Mouse (Mus musculus): ENCODE results near the gene Olfr1315-ps1. TPM values are rescaled to one million over a fixed set of nuclear protein-coding genes. Genes with fewer than 3 reads are reported as not detected.

The Olfr1315-ps1 gene
- polyA plus RNA-seq (2015; fragmentation: Nextera tagmentation; extraction: Ambion mirVana), result not detected in 2 replicates

GRCm38 (mm10) chr2:112115340-112115739 lies at the start of gene Olfr1315-ps1:
Gene Olfr1315-ps1 (minus strand): TSS chr2:112115440.
- Histone ChIP-seq H3K9ac (ENCODE audit: low read depth, low read length) (no peak within 1 kb of the TSS), H3K4me2 (ENCODE audit: low read length) (no peak within 1 kb of the TSS), H3K36me3 (ENCODE audit: insufficient read depth, low read length) (no peaks in the 10 kb centered on the region), H3K9me3 (replicated peaks; ENCODE audit: low read length) (no peaks in the 10 kb centered on the region), H3K4me3 (replicated peaks; ENCODE audit: low read depth, low read length) (no peak within 1 kb of the TSS), H3K4me1 (replicated peaks; ENCODE audit: insufficient read depth, low read length) (no peaks in the 10 kb centered on the region), H3K27me3 (ENCODE audit: insufficient read depth, low read length) (no peaks in the 10 kb centered on the region), H3K27ac (no peak within 1 kb of the TSS)
- DNase-seq (ENCODE audit: low spot score) (no peak), ATAC-seq (replicated peaks; ENCODE audit: low FRiP score, low read depth) (no peak)
- 78% methylated on average over 1 of the region's 1 CpGs for WGBS
- no peak for TF ChIP-seq CTCF (IDR thresholded peaks at IDR 0.05; ENCODE audit: low read depth)

GRCm38 (mm10) chr2:112153898-112154297 lies 38.7 kb upstream of the Olfr1315-ps1 start, which contains the start of gene Olfr1318:
Gene Olfr1318 (plus strand): TSS chr2:112154198.
- no peak for TF ChIP-seq CTCF (IDR thresholded peaks at IDR 0.05; ENCODE audit: low read depth)

GRCm38 (mm10) chr2:112140029-112140428 lies 24.8 kb upstream of the Olfr1315-ps1 start, which contains the start of gene Olfr1317:
Gene Olfr1317 (plus strand): TSS chr2:112140329.
- no peak for DNase-seq (ENCODE audit: low spot score)
- no peak for TF ChIP-seq CTCF (IDR thresholded peaks at IDR 0.05; ENCODE audit: low read depth)
- 77% methylated on average over 2 of the region's 2 CpGs for WGBS

More at GRCm38 (mm10) chr2:112153898-112154297, 38.7 kb upstream of the Olfr1315-ps1 start, which contains the start of gene Olfr1318:
- Histone ChIP-seq H3K27me3 (ENCODE audit: insufficient read depth, low read length) (no peaks in the 10 kb centered on the region), H3K4me3 (replicated peaks; ENCODE audit: low read depth, low read length) (no peak within 1 kb of the TSS), H3K36me3 (ENCODE audit: insufficient read depth, low read length) (no peaks in the 10 kb centered on the region), H3K9ac (ENCODE audit: low read depth, low read length) (no peak within 1 kb of the TSS), H3K27ac (no peak within 1 kb of the TSS), H3K4me1 (replicated peaks; ENCODE audit: insufficient read depth, low read length) (no peaks in the 10 kb centered on the region), H3K9me3 (replicated peaks; ENCODE audit: low read length) (no peaks in the 10 kb centered on the region), H3K4me2 (ENCODE audit: low read length) (no peak within 1 kb of the TSS)
- ATAC-seq (replicated peaks; ENCODE audit: low FRiP score, low read depth) (no peak), DNase-seq (ENCODE audit: low spot score) (no peak)

GRCm38 (mm10) chr2:112134877-112135276 lies 19.6 kb upstream of the Olfr1315-ps1 start, which contains the start of gene Olfr1316:
Gene Olfr1316 (minus strand): TSS chr2:112134977.
- H3K9ac ChIP-seq (ENCODE audit: low read depth, low read length), result no peak within 1 kb of the TSS
- no peaks in the 10 kb centered on the region for H3K4me1 ChIP-seq (replicated peaks; ENCODE audit: insufficient read depth, low read length)
- no peak within 1 kb of the TSS for H3K27ac ChIP-seq
- no peak within 1 kb of the TSS for H3K4me2 ChIP-seq (ENCODE audit: low read length)
- H3K36me3 ChIP-seq (ENCODE audit: insufficient read depth, low read length), result no peaks in the 10 kb centered on the region
- H3K4me3 ChIP-seq (replicated peaks; ENCODE audit: low read depth, low read length), result no peak within 1 kb of the TSS
- 90% methylated on average over 2 of the region's 2 CpGs for WGBS
- DNase-seq (ENCODE audit: low spot score) (no peak), ATAC-seq (replicated peaks; ENCODE audit: low FRiP score, low read depth) (no peak)
- no peak for TF ChIP-seq CTCF (IDR thresholded peaks at IDR 0.05; ENCODE audit: low read depth)
- no peaks in the 10 kb centered on the region for H3K27me3 ChIP-seq (ENCODE audit: insufficient read depth, low read length)
- no peaks in the 10 kb centered on the region for H3K9me3 ChIP-seq (replicated peaks; ENCODE audit: low read length)

More at GRCm38 (mm10) chr2:112140029-112140428, 24.8 kb upstream of the Olfr1315-ps1 start, which contains the start of gene Olfr1317:
- Histone ChIP-seq H3K9me3 (replicated peaks; ENCODE audit: low read length) (no peaks in the 10 kb centered on the region), H3K9ac (ENCODE audit: low read depth, low read length) (no peak within 1 kb of the TSS), H3K27ac (no peak within 1 kb of the TSS), H3K4me3 (replicated peaks; ENCODE audit: low read depth, low read length) (no peak within 1 kb of the TSS), H3K36me3 (ENCODE audit: insufficient read depth, low read length) (no peaks in the 10 kb centered on the region), H3K4me2 (ENCODE audit: low read length) (no peak within 1 kb of the TSS), H3K27me3 (ENCODE audit: insufficient read depth, low read length) (no peaks in the 10 kb centered on the region), H3K4me1 (replicated peaks; ENCODE audit: insufficient read depth, low read length) (no peaks in the 10 kb centered on the region)
- ATAC-seq (replicated peaks; ENCODE audit: low FRiP score, low read depth), result no peak

GRCm38 (mm10) chr2:112096681-112097080 lies 18.6 kb downstream of the Olfr1315-ps1 start, which contains the start of gene Olfr1314:
Gene Olfr1314 (minus strand): TSS chr2:112096781.
- Histone ChIP-seq H3K4me1 (replicated peaks; ENCODE audit: insufficient read depth, low read length) (no peaks in the 10 kb centered on the region), H3K9ac (ENCODE audit: low read depth, low read length) (no peak within 1 kb of the TSS), H3K27me3 (ENCODE audit: insufficient read depth, low read length) (no peaks in the 10 kb centered on the region), H3K9me3 (replicated peaks; ENCODE audit: low read length) (no peaks in the 10 kb centered on the region), H3K4me2 (ENCODE audit: low read length) (no peak within 1 kb of the TSS), H3K4me3 (replicated peaks; ENCODE audit: low read depth, low read length) (no peak within 1 kb of the TSS), H3K36me3 (ENCODE audit: insufficient read depth, low read length) (no peaks in the 10 kb centered on the region), H3K27ac (no peak within 1 kb of the TSS)
- no peak for ATAC-seq (replicated peaks; ENCODE audit: low FRiP score, low read depth)
- no peak for TF ChIP-seq CTCF (IDR thresholded peaks at IDR 0.05; ENCODE audit: low read depth)
- DNase-seq (ENCODE audit: low spot score), result no peak

- no peak for DNase-seq (ENCODE audit: low spot score)
- ATAC-seq (replicated peaks; ENCODE audit: low FRiP score, low read depth), result no peak
- Histone ChIP-seq H3K9me3 (replicated peaks; ENCODE audit: low read length) (no peaks in the 10 kb centered on the region), H3K4me2 (ENCODE audit: low read length) (no peak within 1 kb of the TSS), H3K9ac (ENCODE audit: low read depth, low read length) (no peak within 1 kb of the TSS), H3K27me3 (ENCODE audit: insufficient read depth, low read length) (no peaks in the 10 kb centered on the region), H3K27ac (no peak within 1 kb of the TSS), H3K4me3 (replicated peaks; ENCODE audit: low read depth, low read length) (no peak within 1 kb of the TSS), H3K36me3 (ENCODE audit: insufficient read depth, low read length) (no peaks in the 10 kb centered on the region), H3K4me1 (replicated peaks; ENCODE audit: insufficient read depth, low read length) (no peaks in the 10 kb centered on the region)
- no peak for TF ChIP-seq CTCF (IDR thresholded peaks at IDR 0.05; ENCODE audit: low read depth)
Observed at GRCm38 (mm10) chr2:112077743-112078142, 37.5 kb downstream of the Olfr1315-ps1 start, which contains the start of gene Olfr1313. Gene Olfr1313 (minus strand): TSS chr2:112077843.

Other genes starting within 250 kb of the Olfr1315-ps1 start
- not detected in 2 replicates for gene Olfr1305, start 238.3 kb downstream of the Olfr1315-ps1 start, polyA plus RNA-seq (2015; fragmentation: Nextera tagmentation; extraction: Ambion mirVana)
- not detected in 2 replicates for gene Olfr1306, start 199.2 kb downstream of the Olfr1315-ps1 start, polyA plus RNA-seq (2015; fragmentation: Nextera tagmentation; extraction: Ambion mirVana)
- gene Olfr1307, start 166.0 kb downstream of the Olfr1315-ps1 start, polyA plus RNA-seq (2015; fragmentation: Nextera tagmentation; extraction: Ambion mirVana), result not detected in 2 replicates
- gene Olfr1308, start 150.5 kb downstream of the Olfr1315-ps1 start, polyA plus RNA-seq (2015; fragmentation: Nextera tagmentation; extraction: Ambion mirVana), result not detected in 2 replicates
- not detected in 2 replicates for gene Olfr1309, start 125.2 kb downstream of the Olfr1315-ps1 start, polyA plus RNA-seq (2015; fragmentation: Nextera tagmentation; extraction: Ambion mirVana)
- not detected in 2 replicates for gene Olfr1310, start 102.7 kb downstream of the Olfr1315-ps1 start, polyA plus RNA-seq (2015; fragmentation: Nextera tagmentation; extraction: Ambion mirVana)
- gene Olfr1311, start 91.0 kb downstream of the Olfr1315-ps1 start, polyA plus RNA-seq (2015; fragmentation: Nextera tagmentation; extraction: Ambion mirVana), result not detected in 2 replicates
- gene Olfr1312, start 65.2 kb downstream of the Olfr1315-ps1 start, polyA plus RNA-seq (2015; fragmentation: Nextera tagmentation; extraction: Ambion mirVana), result not detected in 2 replicates
- not detected in 2 replicates for gene Olfr1313, start 37.6 kb downstream of the Olfr1315-ps1 start, polyA plus RNA-seq (2015; fragmentation: Nextera tagmentation; extraction: Ambion mirVana)
- not detected in 2 replicates for gene Olfr1314, start 18.7 kb downstream of the Olfr1315-ps1 start, polyA plus RNA-seq (2015; fragmentation: Nextera tagmentation; extraction: Ambion mirVana)
- gene Olfr1316, start 19.5 kb upstream of the Olfr1315-ps1 start, polyA plus RNA-seq (2015; fragmentation: Nextera tagmentation; extraction: Ambion mirVana), result not detected in 2 replicates
- gene Olfr1317, start 24.9 kb upstream of the Olfr1315-ps1 start, polyA plus RNA-seq (2015; fragmentation: Nextera tagmentation; extraction: Ambion mirVana), result not detected in 2 replicates
- 0.10 and 0.11 TPM in 2 replicates for gene Olfr1318, start 38.8 kb upstream of the Olfr1315-ps1 start, polyA plus RNA-seq (2015; fragmentation: Nextera tagmentation; extraction: Ambion mirVana)
- 18.5 and 19.7 TPM in 2 replicates for gene Lpcat4, start 124.0 kb upstream of the Olfr1315-ps1 start, polyA plus RNA-seq (2015; fragmentation: Nextera tagmentation; extraction: Ambion mirVana)
- 0.05 TPM in 2 replicates for gene Nutm1, start 143.9 kb upstream of the Olfr1315-ps1 start, polyA plus RNA-seq (2015; fragmentation: Nextera tagmentation; extraction: Ambion mirVana)
- 232 and 252 TPM in 2 replicates for gene Nop10, start 146.5 kb upstream of the Olfr1315-ps1 start, polyA plus RNA-seq (2015; fragmentation: Nextera tagmentation; extraction: Ambion mirVana)
- gene Slc12a6, start 150.4 kb upstream of the Olfr1315-ps1 start, polyA plus RNA-seq (2015; fragmentation: Nextera tagmentation; extraction: Ambion mirVana), result 7.8 and 8.7 TPM in 2 replicates
- not detected in 2 replicates for gene Gm21985, start 150.9 kb upstream of the Olfr1315-ps1 start, polyA plus RNA-seq (2015; fragmentation: Nextera tagmentation; extraction: Ambion mirVana)

Data from kidney, postnatal 0 days (tissue).